Mouse (Mus musculus) ES-Bruce4 (cell line): ENCODE data around the gene Ppp2r5d.

Experiments used
- CTCF ChIP-seq: IDR thresholded peaks from one replicate; pipeline ENCODE4 v1.8.1; 2011; ENCODE audit warnings: low read depth, low read length
- EP300 ChIP-seq: IDR thresholded peaks from 2 replicates; pipeline ENCODE4 v1.6.1; 2011; ENCODE audit warnings: low read depth, low read length; ENCODE audit not compliant: insufficient read depth
- POLR2A ChIP-seq: IDR thresholded peaks from one replicate; pipeline ENCODE4 v1.8.1; 2011; ENCODE audit warnings: low read length; ENCODE audit not compliant: insufficient read depth

- TF ChIP-seq CTCF (no peak), POLR2A (no peak), EP300 (no peak)
These were observed 2.4 kb downstream of the Ppp2r5d start for GRCm38 (mm10) chr17:46702506-46702905.
